In the genomic region with DNA sequence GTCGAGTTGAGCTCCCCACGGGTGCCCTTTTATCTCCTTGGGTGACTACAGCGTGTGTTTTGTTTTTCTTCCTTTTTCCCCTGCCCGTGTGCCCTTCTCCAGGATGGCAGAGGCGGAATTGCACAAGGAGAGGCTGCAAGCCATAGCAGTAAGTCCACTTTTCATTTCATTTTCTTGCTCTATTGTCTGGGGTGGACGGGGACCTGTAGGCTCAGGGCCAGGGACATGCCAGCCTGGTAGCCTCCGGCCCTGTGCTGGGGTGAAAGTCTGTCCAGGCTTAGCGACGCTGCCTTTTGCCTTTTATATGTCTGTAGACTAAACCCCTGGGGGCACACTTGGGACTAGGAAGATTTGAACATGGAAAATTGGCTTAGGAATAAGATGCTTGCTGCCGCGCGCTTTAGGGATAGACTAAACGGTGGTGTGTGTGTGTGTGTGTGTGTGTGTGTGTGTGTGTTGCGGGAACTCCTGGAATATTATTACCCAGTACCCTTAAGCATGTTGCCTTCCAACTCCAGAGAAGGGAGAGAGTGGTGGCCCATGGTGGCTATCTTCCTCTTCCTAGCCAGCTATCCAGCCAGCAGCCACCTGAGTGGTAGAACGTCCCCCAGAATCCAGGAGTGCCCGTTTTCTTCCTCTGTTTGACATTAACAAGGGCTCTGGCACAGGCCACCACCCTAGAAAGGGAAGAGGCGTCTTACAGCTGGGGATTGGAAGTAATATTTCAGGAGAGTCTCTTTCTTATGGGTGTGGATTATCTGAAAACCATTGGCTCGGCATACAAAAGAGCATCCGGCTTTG, we compare ENCODE assay signal across 8 mouse cellular contexts. TPM values are rescaled to one million over a fixed set of nuclear protein-coding genes. Genes with fewer than 3 reads are reported as not detected.
DNase-seq lines count a peak whose midpoint lies in the region; ATAC-seq and TF ChIP-seq lines count a peak whose summit lies in the region.

No protein-coding gene starts in this region.

- H3K9me3 ChIP-seq in embryonic facial prominence, embryonic 14.5 days (ENCODE audit: control insufficient read depth, low read length) = no peaks in the 10 kb centered on the region
- H3K9me3 ChIP-seq in intestine, embryonic 16.5 days (ENCODE audit: control insufficient read depth, low read length) = no peaks in the 10 kb centered on the region
- no peaks in the 10 kb centered on the region for H3K9me3 ChIP-seq in neural tube, embryonic 15.5 days (replicated peaks)

- no peak for DNase-seq in liver, adult 2 months (ENCODE audit: extremely low read depth, low read depth, low spot score)
- DNase-seq in liver = no peak
- DNase-seq in embryonic facial prominence, embryonic 14.5 days (ENCODE audit: low spot score) = no peak
- DNase-seq in left cerebral cortex, adult 18-20 months (ENCODE audit: low spot score in 2 of 2) = no peak
- DNase-seq in layer of hippocampus, adult 9-10 months (ENCODE audit: low spot score) = no peak
- no peak for DNase-seq in kidney, adult 8-10 months

- no peaks in the 10 kb centered on the region for H3K79me2 ChIP-seq in liver, adult 2 months (ENCODE audit: control insufficient read depth, insufficient read depth, low read length)

- no peak overlapping the region for H3K27ac ChIP-seq in liver, adult 2 months (replicated peaks; ENCODE audit: insufficient read depth, low read depth, low read length)
- H3K27ac ChIP-seq in embryonic facial prominence, embryonic 14.5 days (replicated peaks; ENCODE audit: low read depth, low read length) = peak overlapping the region; percentile 91
- peak overlapping the region; percentile 73 for H3K27ac ChIP-seq in intestine, embryonic 16.5 days (ENCODE audit: low read length)
- peak overlapping the region; percentile 82 for H3K27ac ChIP-seq in neural tube, embryonic 15.5 days (replicated peaks)

- H3K4me3 ChIP-seq in liver, adult 2 months (ENCODE audit: insufficient read depth, low read depth, low read length) = peak overlapping the region; percentile 15
- peak overlapping the region; percentile 59 for H3K4me3 ChIP-seq in embryonic facial prominence, embryonic 14.5 days (ENCODE audit: low read depth, low read length)
- peak overlapping the region; percentile 63 for H3K4me3 ChIP-seq in intestine, embryonic 16.5 days (ENCODE audit: low read length)
- peak overlapping the region; percentile 65 for H3K4me3 ChIP-seq in neural tube, embryonic 15.5 days (replicated peaks)

- no peaks in the 10 kb centered on the region for H3K4me1 ChIP-seq in liver, adult 2 months (ENCODE audit: control insufficient read depth, insufficient read depth, low read length)
- peaks cover 22% of the 10 kb centered on the region for H3K4me1 ChIP-seq in embryonic facial prominence, embryonic 14.5 days (ENCODE audit: control insufficient read depth, insufficient read depth, low read length)
- 0 out of 2 replicates have a peak, but pooled peaks cover 3% of the 10 kb centered on the region for H3K4me1 ChIP-seq in intestine, embryonic 16.5 days (ENCODE audit: control insufficient read depth, insufficient read depth, low read length)
- H3K4me1 ChIP-seq in neural tube, embryonic 15.5 days = peaks cover 26% of the 10 kb centered on the region

- no peaks in the 10 kb centered on the region for H3K36me3 ChIP-seq in liver, adult 2 months (ENCODE audit: control insufficient read depth, insufficient read depth, low read length)
- no peaks in the 10 kb centered on the region for H3K36me3 ChIP-seq in embryonic facial prominence, embryonic 14.5 days (ENCODE audit: control insufficient read depth, insufficient read depth, low read length)
- no peaks in the 10 kb centered on the region for H3K36me3 ChIP-seq in intestine, embryonic 16.5 days (ENCODE audit: control insufficient read depth, insufficient read depth, low read length)
- H3K36me3 ChIP-seq in neural tube, embryonic 15.5 days = no peaks in the 10 kb centered on the region

- no peak overlapping the region; the same call in 1 of the 2 replicates for H3K9ac ChIP-seq in liver, adult 2 months (ENCODE audit: low read depth, low read length)
- peak overlapping the region; percentile 80 for H3K9ac ChIP-seq in embryonic facial prominence, embryonic 14.5 days (ENCODE audit: low read depth, low read length)
- H3K9ac ChIP-seq in intestine, embryonic 16.5 days (ENCODE audit: low read depth, low read length) = peak overlapping the region; percentile 75
- peak overlapping the region; percentile 74 for H3K9ac ChIP-seq in neural tube, embryonic 15.5 days (replicated peaks)

- no peak for TF ChIP-seq POLR2A in liver, adult 2 months (IDR thresholded peaks at IDR 0.05; ENCODE audit: extremely low read depth, insufficient read depth, low read length)

- peak; percentile 13 for ATAC-seq in embryonic facial prominence, embryonic 14.5 days (ENCODE audit: low read depth)
- ATAC-seq in intestine, embryonic 16.5 days = peak; percentile 21; the same call in 1 of the 2 replicates
- ATAC-seq in neural tube, embryonic 15.5 days (ENCODE audit: low FRiP score) = peak; percentile 69

- TF ChIP-seq CTCF in liver, adult 2 months (IDR thresholded peaks at IDR 0.05; ENCODE audit: low read depth, low read length) = no peak

- 47% methylated on average over 19 of the region's 19 CpGs for WGBS in liver, adult 2 months
- 18% methylated on average over 17 of the region's 19 CpGs for WGBS in embryonic facial prominence, embryonic 14.5 days
- 38% methylated on average over 19 of the region's 19 CpGs for WGBS in intestine, embryonic 16.5 days
- 47% methylated on average over 19 of the region's 19 CpGs for WGBS in neural tube, embryonic 15.5 days

- H3K4me2 ChIP-seq in embryonic facial prominence, embryonic 14.5 days (ENCODE audit: low read depth, low read length) = peak overlapping the region; percentile 76
- peak overlapping the region; percentile 87 for H3K4me2 ChIP-seq in intestine, embryonic 16.5 days (ENCODE audit: low read depth, low read length)
- H3K4me2 ChIP-seq in neural tube, embryonic 15.5 days = peak overlapping the region; percentile 95

- no peaks in the 10 kb centered on the region for H3K27me3 ChIP-seq in liver, adult 2 months (ENCODE audit: control insufficient read depth, insufficient read depth, low read length)
- no peaks in the 10 kb centered on the region for H3K27me3 ChIP-seq in embryonic facial prominence, embryonic 14.5 days (replicated peaks; ENCODE audit: control insufficient read depth, insufficient read depth, low read length)
- H3K27me3 ChIP-seq in intestine, embryonic 16.5 days (replicated peaks; ENCODE audit: control insufficient read depth, insufficient read depth, low read length) = peaks cover 6% of the 10 kb centered on the region; the same call in 1 of the 2 replicates
- H3K27me3 ChIP-seq in neural tube, embryonic 15.5 days (replicated peaks) = 0 out of 2 replicates have a peak, but pooled peaks cover 6% of the 10 kb centered on the region

RNA-seq across cellular contexts. Expression of a gene that starts 0.5 kb away (rescaled TPM):
- total RNA-seq in liver, adult 2 months (2014; rRNA removed) = 0.18 and 0.20 TPM in 2 replicates
- polyA plus RNA-seq in liver, adult 2 months (2012; rRNA removed) = 0.06 TPM in 2 replicates
- 25.4 and 27.7 TPM in 2 replicates for polyA plus RNA-seq in embryonic facial prominence, embryonic 14.5 days (2014; fragmentation: Nextera tagmentation; extraction: Ambion mirVana)
- polyA plus RNA-seq in intestine, embryonic 16.5 days (2015; fragmentation: Nextera tagmentation; extraction: Ambion mirVana) = 21.2 and 22.0 TPM in 2 replicates
- 10.4 and 15.8 TPM in 2 replicates for polyA plus RNA-seq in neural tube, embryonic 15.5 days (2015; fragmentation: Nextera tagmentation; extraction: Ambion mirVana)
- 10 to 100 TPM; 17.2 to 19.1 TPM for total RNA-seq in left cerebral cortex, adult 18-20 months (2021)

Comparison
In these comparisons a context has a peak if more than half of its experiments do, and no peak if none do; other contexts are left out.
1. H3K4me3 ChIP-seq: peak in every context shown above with its lines; median percentile 65 in neural tube, embryonic 15.5 days; 63 in intestine, embryonic 16.5 days; 59 in embryonic facial prominence, embryonic 14.5 days; 15 in liver, adult 2 months.
2. ATAC-seq: peak in every context shown above with its lines; median percentile 69 in neural tube, embryonic 15.5 days; 21 in intestine, embryonic 16.5 days; 13 in embryonic facial prominence, embryonic 14.5 days.
3. RNA of a gene that starts 0.5 kb away (polyA plus RNA-seq): 25.4 to 27.7 TPM in embryonic facial prominence, embryonic 14.5 days, 21.2 to 22.0 TPM in intestine, embryonic 16.5 days and 10.4 to 15.8 TPM in neural tube, embryonic 15.5 days; 0.06 TPM in liver, adult 2 months; every median in the first group is over 10 times any median in the second.
4. Peak in every context shown above with its lines, with median percentiles within 50 percentile points of each other: H3K4me2 ChIP-seq.